Mouse (Mus musculus) Muller cell, postnatal 12 days (primary cell): Measurements from ENCODE around the gene Haao.
A peak's percentile ranks its signal among the peaks of the same experiment; 100 is the strongest.

Experiments
- DNase-seq: peaks from one replicate; pipeline ENCODE4 v3.0.0-alpha.2; 2015; ENCODE audit errors: inconsistent ontology term

The Haao gene

DNA sequence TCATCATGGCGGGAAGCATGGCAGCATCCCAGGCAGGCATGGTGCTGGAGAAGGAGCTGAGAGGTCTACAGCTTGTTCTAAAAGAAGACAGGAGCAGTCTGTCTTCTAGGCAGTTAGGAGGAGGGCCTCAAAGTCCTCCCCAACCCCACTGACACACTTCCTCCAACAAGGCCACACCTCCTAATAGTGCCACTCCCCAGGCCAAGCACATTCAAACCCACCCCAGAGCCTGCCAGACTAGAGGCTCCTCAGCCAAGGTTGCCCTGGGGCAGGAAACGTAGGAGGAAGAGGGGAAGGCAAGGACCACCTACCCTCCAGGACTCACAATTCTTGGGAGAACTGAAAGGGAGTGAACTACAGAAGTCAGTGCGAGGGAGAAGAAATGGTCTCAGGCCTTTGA lies at the start of gene Haao:
Gene Haao, minus strand, starts transcription at position 149 of the 400 bp plus-strand sequence.
- DNase-seq = no peak

DNA sequence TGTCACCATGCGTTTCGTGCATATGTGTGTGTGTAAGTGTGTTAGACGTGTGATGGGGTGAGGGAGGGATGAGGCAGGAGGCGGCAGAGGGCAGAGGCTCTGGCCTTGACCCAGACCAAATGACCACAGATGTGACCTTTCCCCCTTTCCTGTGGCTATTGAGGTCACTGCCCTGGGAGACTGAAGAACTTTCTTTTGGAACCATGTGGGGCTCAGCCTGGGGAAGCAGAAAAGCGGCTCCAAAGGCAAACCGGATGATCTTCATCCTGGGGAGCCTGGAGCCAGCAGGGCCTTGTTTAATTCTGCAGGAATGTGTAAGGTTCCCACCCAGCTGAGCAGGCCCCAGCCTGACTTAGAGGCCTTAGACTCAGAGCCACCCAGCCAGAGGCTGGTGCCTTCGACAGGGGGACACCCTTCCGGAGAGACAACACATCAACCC lies 49.6 kb upstream of the Haao start:
- no peak for DNase-seq

- DNase-seq = peak; percentile 47
Measured at GRCm38 (mm10) chr17:83896723-83897122, 49.0 kb upstream of the Haao start.

DNA sequence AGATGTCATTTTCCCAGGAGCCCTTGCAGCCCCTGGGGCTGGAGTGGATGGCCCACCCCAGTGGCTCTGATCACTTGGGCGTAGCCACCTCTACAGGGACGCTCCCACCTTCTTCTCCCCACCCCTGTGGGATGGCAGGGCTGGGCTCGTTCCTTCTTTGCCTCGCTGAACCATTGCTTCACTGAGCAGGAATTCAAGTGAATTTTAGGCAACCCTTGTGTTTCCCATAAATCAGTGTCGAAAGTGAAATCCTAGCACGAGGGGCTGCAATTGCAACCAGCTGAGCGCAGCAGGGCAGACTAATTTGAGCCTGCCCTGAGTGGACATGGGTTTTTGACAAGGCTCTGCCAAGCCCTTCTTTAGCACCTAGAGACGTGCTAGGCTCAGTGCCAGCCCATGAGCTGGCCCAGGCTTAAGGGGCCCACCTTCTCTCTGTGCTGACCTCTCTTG lies 47.6 kb upstream of the Haao start:
- no peak for DNase-seq

DNA sequence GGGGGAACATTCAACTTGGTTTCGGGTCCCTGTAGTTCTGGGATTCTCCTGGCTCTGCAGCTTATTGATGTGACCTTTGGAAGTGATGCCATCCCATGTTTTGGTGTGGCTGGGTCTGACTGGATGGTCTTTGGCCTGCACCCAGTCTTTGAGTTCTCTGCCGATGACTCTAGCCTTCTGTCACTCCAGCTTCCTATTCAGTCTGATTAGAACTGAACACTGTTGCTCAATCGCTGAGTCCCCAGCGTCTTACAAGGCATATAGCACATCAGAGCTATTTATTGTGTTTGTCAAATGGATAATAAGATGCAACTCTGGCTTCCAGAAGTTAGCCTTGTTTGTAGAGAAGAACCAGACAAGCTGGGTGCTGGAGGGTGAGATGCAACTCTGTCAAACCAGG lies 45.4 kb upstream of the Haao start:
- DNase-seq = no peak

DNA sequence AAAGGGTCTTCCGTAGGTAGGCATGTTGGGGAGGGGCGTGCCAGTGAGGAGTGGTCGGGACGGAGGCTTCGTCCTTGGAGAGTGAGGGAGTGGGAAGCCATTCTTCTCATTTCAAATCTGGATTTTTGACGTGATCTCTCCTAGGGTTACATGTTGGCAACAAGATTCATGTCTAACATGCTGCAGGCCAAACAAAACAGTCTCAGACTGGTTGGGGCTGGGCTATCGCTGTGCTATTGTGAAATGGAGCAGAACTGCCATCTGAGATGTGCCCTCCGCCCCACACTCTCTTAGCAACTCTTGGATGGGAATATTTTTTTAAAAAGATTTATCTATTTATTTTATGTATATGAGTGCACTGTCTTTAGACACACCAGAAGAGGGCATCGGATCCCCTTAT lies 44.1 kb upstream of the Haao start:
- DNase-seq = no peak

- DNase-seq = no peak
Measured at GRCm38 (mm10) chr17:83890373-83890696, 42.6 kb upstream of the Haao start.

DNA sequence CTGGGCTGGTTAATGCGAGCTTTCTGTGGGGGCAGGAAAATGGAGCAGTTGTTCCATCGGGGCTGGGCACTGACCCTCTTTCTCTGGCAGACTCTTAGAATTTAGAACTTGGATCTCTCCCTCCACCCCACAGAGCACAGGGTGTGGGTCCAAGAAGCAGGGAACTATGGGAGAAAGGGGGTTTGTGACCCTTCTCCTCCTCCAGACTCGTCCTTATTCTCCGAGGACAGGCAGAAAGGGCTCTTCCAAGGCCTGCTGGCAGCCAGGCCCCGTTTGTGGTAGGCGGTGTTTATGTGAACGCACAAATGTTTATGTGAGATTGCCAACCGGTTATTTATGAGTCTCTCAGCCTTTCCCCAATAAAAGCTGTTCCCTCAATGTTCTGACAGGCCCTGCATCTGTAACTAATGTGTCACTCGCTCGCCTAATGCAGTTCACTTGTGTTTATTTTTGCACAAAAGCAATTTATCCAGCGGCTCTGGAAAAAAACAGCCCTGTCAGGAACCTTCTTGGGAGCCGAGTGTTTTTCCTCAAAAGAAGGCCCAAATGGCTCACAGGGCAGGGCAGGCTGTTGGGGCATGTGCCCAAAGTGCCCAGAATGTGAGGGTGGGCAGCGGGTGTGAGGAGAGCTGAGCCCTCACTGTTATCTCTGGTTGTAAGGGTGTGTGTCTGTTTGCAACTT lies 42.1 kb upstream of the Haao start:
- no peak for DNase-seq

DNA sequence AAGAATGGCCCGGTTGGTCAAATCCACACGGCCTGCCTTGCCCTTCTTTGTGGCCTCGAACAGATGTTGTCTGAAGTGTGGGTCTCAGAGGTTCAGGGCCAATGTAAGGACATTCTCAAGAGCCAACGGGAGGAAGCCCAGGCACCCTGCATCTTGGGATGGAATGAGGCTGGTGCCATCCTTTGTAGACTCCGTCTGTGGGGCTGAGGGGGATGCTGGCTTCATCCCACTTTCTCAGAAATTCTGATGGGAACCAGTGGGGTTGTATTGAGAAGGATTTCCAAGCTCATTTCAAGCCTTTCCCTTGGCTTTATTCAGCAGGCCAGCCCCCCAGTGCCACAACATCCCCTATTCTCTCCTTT lies 41.5 kb upstream of the Haao start:
- DNase-seq = no peak

GRCm38 (mm10) chr17:83887241-83887640 lies 39.5 kb upstream of the Haao start:
- DNase-seq = no peak

GRCm38 (mm10) chr17:83886395-83886794 lies 38.6 kb upstream of the Haao start:
- no peak for DNase-seq

- DNase-seq = no peak
Measured at GRCm38 (mm10) chr17:83885750-83886149, 38.0 kb upstream of the Haao start.

GRCm38 (mm10) chr17:83885021-83885582 lies 37.3 kb upstream of the Haao start:
- DNase-seq = no peak

DNA sequence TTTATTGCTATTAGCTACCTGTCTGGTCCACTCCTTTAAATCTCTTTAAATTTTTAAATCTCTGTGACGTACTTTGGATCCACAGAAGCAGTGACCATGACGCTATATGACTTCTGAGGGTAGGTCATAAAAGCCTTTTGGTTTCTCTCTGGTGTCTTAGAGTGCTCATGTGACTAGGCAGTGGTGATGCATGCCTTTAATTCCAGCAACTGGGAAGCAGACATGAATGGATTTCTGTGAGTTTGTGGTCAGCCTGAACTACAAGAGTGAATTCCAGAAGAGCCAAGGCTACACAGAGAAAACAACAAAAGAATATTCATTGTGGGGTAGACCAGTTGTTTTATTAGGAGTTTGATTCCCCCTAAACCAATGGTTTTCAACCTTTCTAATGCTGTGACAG lies 35.0 kb upstream of the Haao start:
- peak; percentile 71 for DNase-seq

GRCm38 (mm10) chr17:83881071-83881470 lies 33.3 kb upstream of the Haao start:
- DNase-seq = no peak

DNA sequence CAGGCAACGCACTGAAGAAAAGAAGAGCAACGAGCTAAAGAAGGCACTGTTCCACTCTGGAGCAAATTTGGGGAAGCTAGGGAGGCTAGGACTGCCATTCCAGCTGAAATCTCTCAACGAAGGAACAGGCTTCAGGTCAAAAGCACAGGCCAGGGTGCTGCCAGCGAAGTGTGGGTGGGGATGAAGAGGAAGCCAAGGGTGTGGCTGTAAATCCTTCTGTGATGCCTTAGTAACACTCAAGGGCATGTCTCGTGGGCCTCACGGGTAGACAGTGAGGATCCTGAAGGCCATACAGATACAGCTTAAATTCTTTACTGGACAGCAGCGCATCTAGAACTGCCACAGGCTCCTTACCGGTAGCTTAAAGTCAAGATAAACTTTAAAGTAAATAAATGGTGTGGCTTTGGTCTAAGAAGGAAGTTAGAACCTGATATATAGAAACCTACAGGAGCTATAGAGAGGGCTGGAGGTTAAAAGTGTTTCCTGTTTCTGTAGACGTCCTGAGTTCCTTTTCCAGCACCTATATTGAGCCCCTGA lies 32.5 kb upstream of the Haao start:
- DNase-seq = no peak

DNA sequence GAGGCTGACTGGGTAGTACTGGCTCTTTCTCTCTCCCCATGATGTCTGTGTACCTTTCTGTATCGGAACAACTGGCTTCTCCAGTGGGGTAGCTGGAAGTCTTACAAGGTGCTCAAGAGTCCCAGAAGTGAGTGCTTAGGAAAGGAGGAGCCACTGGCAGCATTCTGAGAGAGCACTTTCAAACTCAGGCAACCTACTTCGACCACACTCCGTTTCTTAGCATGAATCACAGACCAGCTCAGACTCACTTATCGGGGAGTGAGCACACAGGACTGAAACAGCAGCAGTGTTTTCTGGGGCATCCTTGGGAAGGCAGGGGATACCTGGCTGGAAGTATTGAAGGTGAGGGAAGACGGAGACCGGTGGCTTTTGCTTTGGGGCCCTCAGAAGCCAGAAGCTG lies 31.9 kb upstream of the Haao start:
- no peak for DNase-seq

DNA sequence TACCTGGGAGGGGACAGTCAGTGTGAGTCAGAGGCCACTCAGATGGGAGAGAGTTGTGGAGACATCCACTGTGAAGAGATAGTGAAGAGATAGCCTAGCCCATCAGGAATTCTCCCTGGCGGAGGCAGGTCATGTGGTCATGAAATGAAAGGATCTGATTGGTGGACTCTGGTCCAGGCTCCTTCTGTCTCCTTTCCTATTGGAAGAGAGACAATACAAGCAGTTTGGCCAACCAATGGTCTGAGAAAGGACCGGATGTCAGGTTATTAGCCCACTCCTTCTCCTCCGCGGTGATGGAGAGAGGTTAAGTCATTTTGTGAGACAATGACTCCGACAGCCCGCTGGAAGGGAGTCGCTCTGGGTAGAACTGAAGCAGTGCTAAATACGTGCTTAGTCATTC lies 26.8 kb upstream of the Haao start:
- DNase-seq = no peak

- no peak for DNase-seq
Measured at GRCm38 (mm10) chr17:83873363-83874141, 25.8 kb upstream of the Haao start.

- peak; percentile 81 for DNase-seq
Measured at GRCm38 (mm10) chr17:83872806-83873348, 25.1 kb upstream of the Haao start.

DNA sequence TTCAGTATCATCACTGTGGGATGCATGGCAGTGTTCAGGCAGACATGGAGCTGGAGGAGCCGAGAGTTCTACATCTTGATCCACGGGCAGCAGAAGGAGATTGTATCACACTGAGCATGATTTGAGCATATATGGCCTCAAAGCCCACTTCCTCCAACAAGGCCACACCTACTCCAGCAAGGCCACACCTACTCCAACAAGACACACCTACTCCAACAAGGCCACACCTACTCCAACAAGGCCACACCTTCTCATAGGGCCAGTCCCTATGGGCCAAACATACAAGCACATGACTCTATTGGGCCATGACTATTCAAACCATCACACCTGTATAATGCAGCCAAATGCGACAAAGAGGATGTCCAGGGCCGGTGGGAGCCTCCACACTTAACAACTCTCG lies 23.6 kb upstream of the Haao start:
- no peak for DNase-seq

GRCm38 (mm10) chr17:83870385-83870784 lies 22.6 kb upstream of the Haao start:
- no peak for DNase-seq

DNA sequence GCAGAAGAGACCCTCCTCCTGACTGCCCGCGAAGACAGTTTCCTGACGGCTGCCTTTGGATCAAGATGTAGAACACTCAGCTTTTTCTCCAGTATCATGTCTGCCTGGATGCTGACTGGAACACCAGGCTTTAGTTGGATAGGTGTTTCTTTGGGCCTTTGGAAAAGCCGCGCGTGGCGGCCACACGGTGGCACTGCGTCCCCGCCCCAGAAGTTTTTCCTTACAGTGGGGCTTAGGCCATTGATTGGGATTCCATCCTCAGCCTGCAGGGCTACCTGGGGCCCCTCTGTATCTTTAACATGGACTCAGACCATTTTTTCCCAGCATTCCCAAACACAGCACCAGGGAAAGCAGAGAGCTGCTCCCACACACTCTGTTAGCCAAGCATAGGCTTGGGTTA lies 18.8 kb upstream of the Haao start:
- peak; percentile 76 for DNase-seq
